Mouse (Mus musculus) thymus, adult 2 months (tissue): Measurements from ENCODE around the gene Ankub1.

Experiments used
- CTCF ChIP-seq: fragments of 200-500 bp; IDR thresholded peaks from 2 replicates; pipeline ENCODE4 v1.5.1; 2012; ENCODE audit warnings: mild to moderate bottlenecking, control low read depth, low read length, moderate library complexity, borderline replicate concordance; ENCODE audit not compliant: control insufficient read depth, poor library complexity, insufficient read depth; ENCODE audit errors: extremely low read depth
- POLR2A ChIP-seq: fragments of 200-500 bp; IDR thresholded peaks from 2 replicates; pipeline ENCODE4 v1.6.1; 2012; ENCODE audit warnings: mild to moderate bottlenecking, low read length, control low read depth, moderate library complexity; ENCODE audit not compliant: control insufficient read depth, poor library complexity, insufficient read depth; ENCODE audit errors: extremely low read depth

DNA sequence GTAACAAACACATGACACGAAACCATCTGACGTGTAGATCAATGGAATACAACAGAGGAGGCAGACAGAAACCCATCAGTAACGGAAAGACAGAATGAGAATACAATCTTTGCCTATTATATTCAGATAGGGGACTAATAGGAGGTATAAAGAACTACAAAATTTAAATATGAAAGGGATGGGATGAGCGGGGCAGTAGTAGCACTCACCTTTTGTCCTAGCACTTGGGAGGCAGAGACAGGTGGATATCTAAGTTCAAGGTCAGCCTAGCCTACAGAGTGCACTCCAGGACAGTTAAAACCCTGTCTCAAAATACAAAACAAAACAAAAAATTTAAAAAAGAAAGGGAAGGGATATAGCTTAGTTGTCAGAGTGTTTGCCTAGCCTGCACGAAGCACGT, 49.4 kb downstream of the Ankub1 start:
- TF ChIP-seq CTCF (no peak), POLR2A (no peak)
